Mouse (Mus musculus): ENCODE results near the gene Irf2bpl. TPM values are rescaled to one million over a fixed set of nuclear protein-coding genes. Genes with fewer than 3 reads are reported as not detected.

The Irf2bpl gene
- 10 to 100 TPM; 69.8 to 70.2 TPM for total RNA-seq (2021)
- long read RNA-seq, experiment 1, full-length matches to known transcripts: 47 of 47 reads
- long read RNA-seq, experiment 1, partial matches to known transcripts: 0 of 47 reads
- long read RNA-seq, experiment 1, other reads (novel, unspliced or antisense): 0 of 47 reads
- long read RNA-seq, experiment 2, full-length matches to known transcripts: 70 of 71 reads
- long read RNA-seq, experiment 2, partial matches to known transcripts: 0 of 71 reads
- long read RNA-seq, experiment 2, other reads (novel, unspliced or antisense): 1 of 71 reads

DNA sequence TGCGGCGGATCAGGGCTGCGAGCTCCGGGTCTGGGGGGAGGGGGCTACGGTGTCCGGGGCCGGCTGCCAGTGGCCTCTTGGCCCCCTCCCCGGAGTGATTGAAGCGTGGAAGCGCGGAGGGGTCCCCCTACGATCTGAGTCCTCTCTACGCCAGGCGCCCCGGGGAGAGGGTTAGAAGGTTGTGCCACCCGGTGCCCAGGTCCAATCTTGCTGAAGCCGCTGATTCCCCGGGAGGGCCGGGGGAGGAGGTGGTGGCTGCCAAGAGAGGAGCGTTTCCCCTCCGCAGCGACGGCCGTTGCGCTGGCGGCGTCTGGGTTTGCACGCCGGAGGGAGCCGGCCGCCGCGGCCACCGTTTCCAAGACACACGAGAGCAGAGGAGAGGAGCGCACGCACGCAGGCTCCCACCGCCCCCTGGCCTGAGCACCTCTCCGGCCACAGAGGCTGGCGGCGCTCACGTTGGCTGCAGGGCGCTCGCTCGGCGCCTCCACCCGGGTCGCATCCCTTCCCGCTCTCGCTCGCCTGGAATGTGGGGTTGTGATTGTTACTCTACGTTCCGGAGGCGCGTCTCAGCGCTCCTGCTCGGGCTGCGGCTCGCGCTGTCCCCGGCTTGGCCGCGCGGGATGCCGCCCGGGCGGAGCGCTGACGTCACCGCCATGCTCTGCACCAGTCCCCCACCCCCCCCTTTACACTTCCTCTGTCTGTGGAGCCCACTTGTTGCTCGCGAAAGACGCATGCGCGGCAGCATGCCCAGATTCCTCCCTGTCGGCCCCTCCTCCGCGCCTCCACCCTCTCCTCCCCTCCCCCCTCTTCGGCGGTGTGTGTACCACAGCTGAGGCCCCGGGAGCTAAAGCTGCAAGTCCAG lies at the start of gene Irf2bpl:
TSS of gene Irf2bpl (minus strand) at position 602 of the 862 bp plus-strand sequence.
- peak; percentile 28 for TF ChIP-seq CTCF (conservative IDR thresholded peaks at IDR 0.05)
- H3K27ac ChIP-seq: peak within 1 kb of the TSS; percentile 100
- DNase-seq (ENCODE audit: low spot score in 2 of 2): peak; percentile 98 to 100
- H3K4me3 ChIP-seq: peak within 1 kb of the TSS; percentile 80

DNA sequence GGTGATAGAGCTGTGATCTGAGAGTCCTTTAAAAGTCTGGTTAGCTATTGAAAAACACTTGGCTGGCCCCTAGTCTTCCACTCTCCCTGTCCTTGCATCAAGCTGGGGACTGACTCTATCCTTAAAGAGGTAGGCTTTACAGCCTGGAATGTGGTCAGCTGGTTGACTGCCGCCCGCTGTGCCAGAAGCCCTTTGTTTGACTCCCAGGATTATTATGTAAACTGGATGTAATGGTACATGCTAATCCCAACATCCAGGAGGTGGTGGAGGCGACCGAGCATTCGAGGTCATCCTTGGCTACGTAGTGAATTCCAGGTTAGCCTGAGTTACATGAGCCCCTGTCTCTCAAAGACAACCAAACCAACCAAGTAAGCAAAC lies 48.0 kb upstream of the Irf2bpl start:
- Histone ChIP-seq H3K4me3 (no peak overlapping the region), H3K27ac (peak overlapping the region; percentile 84)
- DNase-seq (ENCODE audit: low spot score in 2 of 2): no peak
- no peak for TF ChIP-seq CTCF (conservative IDR thresholded peaks at IDR 0.05)

DNA sequence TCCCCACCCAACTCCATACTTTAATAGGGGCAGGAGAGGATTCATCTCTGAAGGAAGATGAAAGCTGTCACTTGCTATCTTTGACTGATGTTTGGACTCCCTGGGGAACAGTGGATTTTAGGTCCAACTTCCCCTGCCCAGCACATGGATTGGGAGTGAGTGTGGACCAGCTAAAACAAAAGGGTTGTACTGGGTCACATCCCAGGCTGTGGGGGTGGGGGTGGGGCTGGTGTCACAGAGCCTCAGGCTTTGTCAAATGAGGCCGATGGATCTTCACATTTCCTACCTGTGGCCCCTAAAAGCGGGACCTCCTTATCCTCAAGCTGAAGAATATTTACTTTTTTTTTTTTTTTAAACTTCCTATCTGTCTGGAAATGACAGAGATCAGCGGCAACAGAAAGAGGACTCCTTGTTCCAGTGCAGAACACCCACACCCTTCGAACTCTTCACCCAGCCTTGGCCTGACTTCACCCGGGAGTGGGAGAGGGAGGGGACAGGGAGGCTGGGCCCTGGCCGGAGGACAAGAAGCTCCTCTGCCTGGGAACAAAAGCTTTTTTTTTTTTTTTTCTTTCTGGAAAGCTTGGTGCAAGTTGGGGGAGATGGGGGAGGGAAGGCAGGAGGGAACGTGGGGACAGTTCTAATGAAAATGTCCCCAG lies 47.4 kb upstream of the Irf2bpl start:
- DNase-seq (ENCODE audit: low spot score in 2 of 2): no peak
- Histone ChIP-seq H3K4me3 (no peak overlapping the region), H3K27ac (peak overlapping the region; percentile 84)
- no peak for TF ChIP-seq CTCF (conservative IDR thresholded peaks at IDR 0.05)

DNA sequence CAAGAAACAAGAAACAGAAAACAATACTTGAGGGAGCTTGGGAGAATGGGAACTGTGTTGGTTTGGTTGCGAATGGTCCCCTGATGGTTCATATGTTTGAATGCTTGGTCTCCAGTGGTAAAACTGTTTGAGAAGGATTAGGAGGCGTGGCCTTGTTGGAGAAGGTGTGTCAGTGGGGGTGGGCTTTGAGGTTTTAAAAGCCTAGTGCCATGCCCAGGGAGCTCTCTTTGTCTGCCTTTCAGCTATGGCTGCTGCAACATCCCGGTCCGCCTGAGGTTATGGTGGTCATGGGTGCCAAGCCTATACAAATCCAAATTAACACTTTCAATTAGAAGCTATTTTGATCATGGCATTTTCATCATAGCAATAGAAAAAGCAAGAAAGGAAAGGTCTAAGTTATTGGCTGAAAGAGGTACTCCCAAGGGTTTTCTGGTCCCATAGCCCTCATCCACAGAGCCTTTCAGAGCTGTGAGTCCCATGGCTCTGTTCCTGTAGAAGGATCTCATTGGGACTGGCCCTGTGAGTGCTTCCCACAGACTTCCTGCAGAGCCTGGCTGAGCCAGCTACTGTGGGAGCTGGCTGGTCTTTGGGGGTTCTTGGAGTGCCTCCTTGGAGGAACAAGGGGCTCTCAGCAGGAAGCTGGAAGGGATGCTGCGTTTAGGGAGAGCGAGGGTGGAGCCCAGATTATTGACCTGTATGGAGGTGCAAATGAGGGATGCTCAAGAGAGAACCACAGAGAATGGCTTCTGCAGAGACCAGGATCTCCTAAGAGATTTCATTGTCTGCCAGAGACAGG lies 46.5 kb upstream of the Irf2bpl start:
- Histone ChIP-seq H3K4me3 (no peak overlapping the region), H3K27ac (peak overlapping the region; percentile 84)
- no peak for TF ChIP-seq CTCF (conservative IDR thresholded peaks at IDR 0.05)
- no peak for DNase-seq (ENCODE audit: low spot score in 2 of 2)

DNA sequence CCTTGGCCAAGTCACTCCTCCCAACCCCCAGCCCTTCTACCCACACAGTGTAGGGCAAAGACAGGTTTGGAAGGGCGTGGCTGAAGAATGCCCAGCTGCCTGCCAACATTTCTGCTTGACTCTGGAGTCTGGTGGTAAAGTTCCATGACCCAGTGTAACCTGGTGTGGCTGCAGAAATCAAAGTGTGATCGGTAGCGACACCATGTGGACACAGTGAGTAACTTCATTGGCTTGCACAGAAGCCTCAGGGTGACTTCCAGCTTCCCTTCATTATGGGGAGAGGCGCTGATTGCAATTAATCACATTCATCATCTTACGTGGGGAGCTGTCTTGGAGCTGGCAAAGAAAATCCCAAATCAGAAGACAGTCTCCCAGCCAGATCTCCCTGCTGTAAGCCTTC lies 39.2 kb upstream of the Irf2bpl start:
- peak; percentile 69 to 83 for DNase-seq (ENCODE audit: low spot score in 2 of 2)
- Histone ChIP-seq H3K4me3 (no peak overlapping the region), H3K27ac (peak overlapping the region; percentile 70)
- TF ChIP-seq CTCF (conservative IDR thresholded peaks at IDR 0.05): peak; percentile 97

DNA sequence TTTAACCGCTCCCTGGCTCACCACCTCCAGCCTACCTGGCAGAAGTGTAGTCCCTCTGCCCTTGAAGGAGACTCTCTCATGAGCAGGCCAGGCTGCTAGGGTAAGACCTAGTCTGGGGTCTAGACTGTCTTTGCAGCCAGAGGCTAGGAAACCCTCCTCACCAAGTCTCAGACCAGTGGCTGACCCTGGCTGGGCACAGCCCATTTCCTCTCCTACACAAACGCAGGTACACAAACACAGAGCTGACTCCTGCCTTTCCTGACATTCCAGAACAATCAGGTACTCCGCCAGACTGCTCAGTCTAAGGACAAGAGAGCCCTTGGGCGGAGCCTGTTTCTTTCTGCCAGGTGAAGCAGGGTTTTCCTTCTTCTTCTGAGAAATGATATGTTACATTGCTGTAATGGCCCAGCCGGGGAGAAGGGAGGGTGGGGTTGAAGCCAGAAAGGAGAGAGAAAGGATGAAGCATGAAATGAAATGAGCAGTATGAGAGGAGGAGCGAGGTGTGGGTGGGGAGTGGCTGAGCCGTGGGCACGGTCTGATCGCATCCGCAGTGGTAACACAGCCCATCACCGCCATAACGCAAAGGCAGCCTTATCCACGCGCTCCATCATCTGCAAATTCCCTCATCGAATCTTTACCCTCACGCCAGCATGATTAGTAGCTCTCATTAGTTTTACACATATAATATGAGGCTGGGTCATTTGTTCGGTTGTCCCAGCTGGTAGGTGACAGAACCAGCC lies 34.6 kb upstream of the Irf2bpl start:
- Histone ChIP-seq H3K4me3 (no peak overlapping the region), H3K27ac (0 out of 2 replicates have a peak overlapping the region, but pooled peaks have one; percentile 12)
- TF ChIP-seq CTCF (conservative IDR thresholded peaks at IDR 0.05): no peak
- DNase-seq (ENCODE audit: low spot score in 2 of 2): no peak

DNA sequence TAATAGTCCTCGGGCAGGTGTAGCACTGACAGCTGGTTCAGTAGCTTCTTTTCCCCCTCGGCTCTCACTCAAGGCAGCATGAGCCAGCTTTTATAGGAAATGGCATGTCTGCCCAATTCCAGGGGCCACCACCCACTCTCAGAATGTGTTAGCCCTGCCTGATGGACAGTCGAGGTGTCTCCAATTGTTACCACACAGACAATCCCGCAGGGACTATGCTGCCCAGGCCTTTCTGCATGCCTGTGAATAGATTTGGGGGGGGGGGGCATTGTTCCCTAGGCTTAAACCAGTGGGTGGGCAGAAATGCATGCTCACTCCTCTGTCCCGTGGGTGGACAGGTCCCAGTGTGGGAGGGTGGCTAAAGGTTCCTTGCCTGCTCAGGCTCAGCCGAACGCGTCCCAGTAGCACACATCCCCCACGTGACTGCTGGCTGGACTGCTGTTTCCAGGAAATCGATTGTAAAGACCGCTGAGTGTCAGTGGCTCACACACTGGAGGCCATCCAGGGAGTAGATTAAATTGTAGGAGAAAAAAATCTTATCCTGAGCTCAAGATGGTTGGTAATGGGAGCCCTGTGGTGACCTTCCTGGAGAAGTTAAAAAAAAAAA lies 33.9 kb upstream of the Irf2bpl start:
- peak overlapping the region; percentile 19; the same call in 1 of the 2 replicates for H3K27ac ChIP-seq
- H3K4me3 ChIP-seq: no peak overlapping the region
- no peak for DNase-seq (ENCODE audit: low spot score in 2 of 2)
- TF ChIP-seq CTCF (conservative IDR thresholded peaks at IDR 0.05): no peak

DNA sequence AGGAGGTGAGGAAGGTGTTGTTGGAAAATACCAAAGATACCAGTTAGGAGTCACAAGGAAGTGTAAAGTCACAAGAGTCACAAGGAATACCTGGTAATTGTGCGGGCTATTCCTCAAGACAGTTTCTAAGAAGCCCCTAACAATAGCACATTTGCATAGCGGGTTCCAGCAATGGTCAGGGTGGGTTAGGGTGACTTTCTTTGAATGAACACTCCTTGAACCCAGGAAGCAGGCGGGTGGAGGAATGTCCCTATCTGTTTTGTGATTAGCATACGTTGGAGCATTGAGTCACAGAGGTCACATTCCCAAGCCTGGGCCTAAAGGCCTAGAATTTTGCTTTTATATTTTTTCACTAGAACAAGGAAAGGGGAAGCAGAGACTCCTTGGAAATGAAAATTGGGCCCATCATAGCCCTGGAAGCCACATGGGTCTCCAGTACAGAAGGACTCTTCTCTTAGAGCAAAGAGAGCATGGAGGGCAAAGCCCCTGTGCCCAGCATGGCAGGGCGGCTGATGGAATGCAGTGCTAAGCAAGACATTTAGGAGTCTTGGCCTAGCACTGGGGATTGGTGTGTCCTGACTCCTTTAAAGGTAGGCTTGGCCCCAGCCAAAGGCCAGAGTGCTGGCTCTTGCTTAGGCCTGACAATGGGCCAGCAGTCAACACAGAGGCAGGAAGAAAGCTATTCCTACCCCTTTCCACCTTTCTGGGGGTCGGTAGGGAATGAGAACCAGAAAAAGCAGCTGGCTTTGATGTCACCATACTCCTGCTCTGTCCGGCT lies 32.4 kb upstream of the Irf2bpl start:
- no peak for TF ChIP-seq CTCF (conservative IDR thresholded peaks at IDR 0.05)
- H3K4me3 ChIP-seq: no peak overlapping the region
- DNase-seq (ENCODE audit: low spot score in 2 of 2): no peak
- H3K27ac ChIP-seq: no peak overlapping the region

DNA sequence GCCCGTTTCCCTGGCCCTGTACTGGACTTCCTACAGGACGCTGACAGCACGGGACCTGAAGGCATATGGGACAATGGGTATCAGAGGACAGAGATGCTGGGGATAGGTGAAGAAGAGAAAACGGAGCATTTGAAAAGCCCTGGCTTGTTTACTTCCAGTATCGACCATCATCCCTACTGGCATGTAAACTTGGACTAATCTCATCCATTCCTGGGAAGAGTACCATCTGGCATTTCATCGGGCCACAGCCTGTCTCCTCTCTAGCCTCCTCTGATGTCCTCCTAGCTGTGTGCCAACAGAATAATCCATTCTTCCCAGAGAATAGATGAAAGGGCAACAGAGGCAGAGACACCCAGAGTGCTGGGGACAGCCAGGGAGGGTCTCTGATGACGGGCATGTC lies 31.0 kb upstream of the Irf2bpl start:
- no peak for DNase-seq (ENCODE audit: low spot score in 2 of 2)
- no peak for TF ChIP-seq CTCF (conservative IDR thresholded peaks at IDR 0.05)
- H3K27ac ChIP-seq: no peak overlapping the region
- no peak overlapping the region for H3K4me3 ChIP-seq

DNA sequence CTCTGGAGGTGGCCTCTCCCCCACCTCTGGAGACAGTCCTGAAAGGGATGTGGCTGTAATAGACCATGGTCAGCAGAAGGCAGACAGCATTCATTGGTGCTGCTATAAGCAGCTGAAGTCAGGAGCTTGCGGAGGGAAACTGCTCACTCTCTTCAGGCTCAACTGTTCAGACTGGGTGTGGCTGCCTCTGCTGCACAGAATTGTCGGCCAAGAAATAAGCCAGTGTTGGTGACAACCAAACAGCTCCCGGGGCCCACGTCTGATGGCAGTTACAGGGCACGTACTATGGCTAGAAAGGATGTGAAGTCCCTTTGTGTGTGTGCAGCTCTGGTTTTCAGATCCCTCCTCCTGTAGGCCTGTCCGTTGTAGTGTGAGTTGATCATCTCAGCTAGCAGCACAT lies 30.2 kb upstream of the Irf2bpl start:
- no peak for TF ChIP-seq CTCF (conservative IDR thresholded peaks at IDR 0.05)
- DNase-seq (ENCODE audit: low spot score in 2 of 2): no peak
- H3K27ac ChIP-seq: no peak overlapping the region
- H3K4me3 ChIP-seq: no peak overlapping the region

DNA sequence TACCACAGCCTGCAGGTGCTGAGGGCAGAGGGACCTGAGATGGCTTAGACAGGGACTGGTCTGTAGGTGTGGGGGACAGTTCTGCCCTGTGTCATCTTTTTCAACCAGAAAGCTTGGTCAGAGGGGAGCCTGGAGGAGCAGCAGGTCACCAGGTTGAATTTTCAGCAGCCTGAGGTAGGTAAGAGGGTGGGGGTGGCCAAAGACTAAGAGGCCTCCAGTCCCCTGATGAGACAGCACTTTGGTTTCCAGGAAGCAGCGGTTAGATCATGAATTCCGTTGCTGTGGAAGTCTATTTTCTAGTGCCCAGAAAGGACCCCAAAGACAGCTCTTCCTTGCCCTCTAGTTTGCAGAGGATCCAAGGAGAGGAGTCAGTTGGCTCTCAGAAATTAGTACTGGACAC lies 29.8 kb upstream of the Irf2bpl start:
- H3K27ac ChIP-seq: no peak overlapping the region
- no peak for TF ChIP-seq CTCF (conservative IDR thresholded peaks at IDR 0.05)

More for the DNA sequence above, 29.8 kb upstream of the Irf2bpl start:
- H3K4me3 ChIP-seq: no peak overlapping the region
- no peak for DNase-seq (ENCODE audit: low spot score in 2 of 2)
